Mouse (Mus musculus) liver, adult 2 months (tissue): ENCODE measurements at regions not wholly inside any gene's neighbourhood (a gene's known extent, or its start where the extent isn't known, plus 50 kb on each side); places are given as distances from the start of the nearest gene placed in this dataset.

Experiments
- CTCF ChIP-seq: fragments of 200-500 bp; IDR thresholded peaks from 2 replicates; pipeline ENCODE4 v1.5.1; 2011; ENCODE audit warnings: low read depth, low read length, control low read depth
- POLR2A ChIP-seq: fragments of 200-500 bp; IDR thresholded peaks from 2 replicates; pipeline ENCODE4 v1.6.1; 2011; ENCODE audit warnings: low read length, control low read depth; ENCODE audit not compliant: insufficient read depth; ENCODE audit errors: extremely low read depth

GRCm38 (mm10) chr17:50390151-50390550 lies 96.7 kb upstream of the Dazl start:
- TF ChIP-seq CTCF (no peak), POLR2A (no peak)
